Comparison of ENCODE assay signal across 26 mouse cellular contexts in genomic region chr4:65300431-65300830, GRCm38 (mm10).
"Had no signal": no experiment of that assay in that cellular context is flagged by ENCODE, and none has a peak within 500 bp of the region (broad histone marks: within the 10 kb centered on the region; RNA-seq: fewer than 3 reads in every experiment).

No protein-coding gene starts in this region.

- H3K4me2 ChIP-seq: heart, embryonic 12.5 days; hindbrain, embryonic 12.5 days; hindbrain, embryonic 14.5 days; intestine, embryonic 15.5 days; limb, embryonic 13.5 days; limb, embryonic 15.5 days; liver, embryonic 12.5 days had no signal

- H3K4me3 ChIP-seq: heart, embryonic 10.5 days; heart, embryonic 12.5 days; hindbrain, embryonic 10.5 days; hindbrain, embryonic 12.5 days; intestine, embryonic 15.5 days; limb, embryonic 13.5 days; limb, embryonic 15.5 days; liver, embryonic 12.5 days had no signal

- H3K27me3 ChIP-seq: intestine, embryonic 15.5 days; limb, embryonic 15.5 days; liver, embryonic 12.5 days had no signal

- H3K4me1 ChIP-seq: intestine, embryonic 15.5 days; limb, embryonic 15.5 days had no signal

- H3K9me3 ChIP-seq: heart, embryonic 10.5 days; heart, embryonic 12.5 days; hindbrain, embryonic 10.5 days; hindbrain, embryonic 12.5 days; intestine, embryonic 15.5 days; limb, embryonic 13.5 days; limb, embryonic 15.5 days; liver, embryonic 12.5 days had no signal

- H3K9ac ChIP-seq: heart, embryonic 12.5 days; hindbrain, embryonic 12.5 days; hindbrain, embryonic 14.5 days; intestine, embryonic 15.5 days; limb, embryonic 13.5 days; limb, embryonic 15.5 days; liver, embryonic 12.5 days; liver, embryonic 14.5 days had no signal

- H3K27ac ChIP-seq: heart, embryonic 10.5 days; hindbrain, embryonic 12.5 days; hindbrain, embryonic 14.5 days; intestine, embryonic 15.5 days; kidney, postnatal 0 days; limb, embryonic 13.5 days; limb, embryonic 15.5 days; liver, embryonic 12.5 days; liver, embryonic 14.5 days had no signal

- DNase-seq: gastrocnemius, postnatal 10 days; gastrocnemius, postnatal 25 days; heart, adult 18-20 months; heart, postnatal 10 days; heart, postnatal 4 days; kidney, adult 18-20 months; kidney, adult 8-10 months; kidney, postnatal 14 days; kidney, postnatal 36 days; layer of hippocampus, adult 9-11 months; layer of hippocampus, postnatal 36 days; left cerebral cortex, postnatal 4 days had no signal

- H3K36me3 ChIP-seq: heart, embryonic 10.5 days; heart, embryonic 12.5 days; hindbrain, embryonic 12.5 days; intestine, embryonic 15.5 days; limb, embryonic 13.5 days; limb, embryonic 15.5 days; liver, embryonic 12.5 days had no signal

- ATAC-seq: hindbrain, embryonic 16.5 days; inflammation-experienced regulatory T-cells, adult 6 months; intestine, embryonic 15.5 days; intestine, postnatal 0 days; liver, embryonic 12.5 days had no signal
